Mouse (Mus musculus): ENCODE measurements at regions not wholly inside any gene's neighbourhood (a gene's known extent, or its start where the extent isn't known, plus 50 kb on each side); places are given as distances from the start of the nearest gene placed in this dataset.

GRCm38 (mm10) chr3:132017485-132018261, 67.4 kb upstream of the Dkk2 start:
- DNase-seq (ENCODE audit: low spot score in 2 of 2) = no peak

GRCm38 (mm10) chr3:132018505-132018904, 66.6 kb upstream of the Dkk2 start:
- DNase-seq (ENCODE audit: low spot score in 2 of 2) = no peak

GRCm38 (mm10) chr3:132022032-132022431, 63.1 kb upstream of the Dkk2 start:
- no peak for DNase-seq (ENCODE audit: low spot score in 2 of 2)

GRCm38 (mm10) chr3:132023342-132023741, 61.8 kb upstream of the Dkk2 start:
- no peak for DNase-seq (ENCODE audit: low spot score in 2 of 2)

- DNase-seq (ENCODE audit: low spot score in 2 of 2) = no peak
Measured at GRCm38 (mm10) chr3:132029112-132029511, 56.0 kb upstream of the Dkk2 start.

GRCm38 (mm10) chr3:132033078-132033713, 51.9 kb upstream of the Dkk2 start:
- no peak for DNase-seq (ENCODE audit: low spot score in 2 of 2)

GRCm38 (mm10) chr3:132035176-132035575, 49.9 kb upstream of the Dkk2 start:
- no peak for DNase-seq (ENCODE audit: low spot score in 2 of 2)

Measured in thymus, postnatal 10 days (tissue).